Mouse (Mus musculus): ENCODE measurements around the gene Tmbim4. TPM values are rescaled to one million over a fixed set of nuclear protein-coding genes. Genes with fewer than 3 reads are reported as not detected.

The Tmbim4 gene
- polyA plus RNA-seq, 1 experiment from 2014 or later, result 241 TPM

DNA sequence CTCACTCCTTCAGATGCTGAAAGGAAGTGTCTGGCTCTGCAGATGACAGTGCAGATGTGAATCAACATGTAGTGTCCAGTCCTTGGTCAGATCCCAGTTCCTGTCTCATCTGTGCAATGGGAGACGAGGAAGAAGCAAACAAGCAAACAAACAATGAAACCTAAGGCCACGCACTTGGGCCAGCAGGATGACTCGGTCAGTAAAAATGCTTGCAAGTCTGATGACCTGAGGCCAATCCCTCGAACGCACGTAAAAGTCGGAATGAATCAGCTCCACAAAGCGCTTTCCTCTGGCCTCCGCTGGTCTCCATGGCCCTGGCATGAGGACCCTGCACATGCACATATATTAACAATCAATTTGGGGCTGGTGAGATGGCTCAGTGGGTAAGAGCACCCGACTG is 17.6 kb downstream of the Tmbim4 start:
- no peak for ATAC-seq
- no peaks in the 10 kb centered on the region for H3K4me1 ChIP-seq (replicated peaks; ENCODE audit: control insufficient read depth, insufficient read depth, low read length)
- H3K27ac ChIP-seq (ENCODE audit: low read depth, low read length), result no peak overlapping the region
- H3K9ac ChIP-seq (ENCODE audit: low read depth, low read length), result no peak overlapping the region
- no peak overlapping the region for H3K4me2 ChIP-seq (replicated peaks; ENCODE audit: low read depth)
- H3K27me3 ChIP-seq (replicated peaks; ENCODE audit: control insufficient read depth, insufficient read depth, low read length), result no peaks in the 10 kb centered on the region
- TF ChIP-seq CTCF (IDR thresholded peaks at IDR 0.05; ENCODE audit: low read depth), result no peak
- no peak overlapping the region for H3K4me3 ChIP-seq (ENCODE audit: low read depth, low read length)
- no peaks in the 10 kb centered on the region for H3K9me3 ChIP-seq (ENCODE audit: control insufficient read depth)
- WGBS, result 90% methylated on average over 10 of the region's 10 CpGs
- peaks cover 19% of the 10 kb centered on the region for H3K36me3 ChIP-seq (ENCODE audit: control insufficient read depth, insufficient read depth)

DNA sequence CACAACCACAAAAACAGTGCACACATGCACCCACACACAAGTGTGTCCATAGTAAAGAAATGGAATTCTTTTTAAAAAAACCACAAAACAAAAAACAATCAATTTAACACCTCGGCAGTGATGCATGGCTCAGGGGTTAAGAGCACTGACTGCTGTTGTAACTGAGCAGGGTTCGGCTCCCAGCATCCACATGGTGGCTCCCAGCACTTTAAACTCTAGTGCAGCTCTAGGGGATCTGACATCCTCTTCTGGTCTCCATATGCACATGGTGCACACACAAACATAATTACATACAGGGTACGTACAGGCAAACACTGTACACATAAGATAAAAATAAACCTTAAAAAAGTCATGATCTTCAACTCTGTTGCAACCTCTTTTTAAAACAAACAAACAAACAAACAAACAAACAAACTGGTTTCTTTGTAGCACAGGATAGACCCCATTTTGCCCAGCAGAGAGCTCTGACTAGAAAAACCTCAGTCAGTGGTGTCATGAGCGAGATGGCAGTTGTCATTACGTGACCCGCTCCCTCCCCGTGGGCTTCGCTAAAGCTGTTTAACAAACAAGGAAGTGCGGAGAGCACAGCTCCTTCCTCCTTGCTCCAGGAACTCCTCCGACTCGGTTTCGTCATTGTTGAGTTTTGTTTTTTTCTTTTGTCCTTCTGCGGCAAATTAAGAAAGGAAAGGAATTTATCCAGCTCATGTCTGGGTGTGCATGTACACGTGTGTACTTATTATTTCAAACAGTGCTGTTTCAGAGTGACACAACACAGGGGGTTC is 18.4 kb downstream of the Tmbim4 start:
- ATAC-seq, result 0 out of 2 replicates have a peak, but pooled peaks have one; percentile 47
- H3K27me3 ChIP-seq (replicated peaks; ENCODE audit: control insufficient read depth, insufficient read depth, low read length), result no peaks in the 10 kb centered on the region

DNA sequence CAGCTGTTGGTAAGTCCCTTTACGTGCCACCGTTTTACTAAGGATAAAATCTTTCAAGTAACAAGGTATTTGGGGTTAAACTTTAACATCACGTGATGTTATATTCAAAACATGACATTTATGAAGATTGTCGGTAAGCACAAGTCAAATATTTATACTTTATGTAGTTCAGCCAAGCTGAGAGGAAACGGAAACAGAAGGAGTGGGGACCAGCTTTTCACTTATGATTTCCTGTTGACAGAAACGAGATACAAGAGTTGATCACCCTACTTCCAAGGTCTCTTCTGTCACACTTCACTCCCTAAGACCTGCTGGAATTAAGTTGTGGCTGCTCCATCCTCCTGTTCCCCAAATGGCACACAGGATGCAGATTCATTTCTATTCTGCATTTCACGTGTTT is 19.4 kb downstream of the Tmbim4 start:
- ATAC-seq, result no peak
- no peaks in the 10 kb centered on the region for H3K4me1 ChIP-seq (replicated peaks; ENCODE audit: control insufficient read depth, insufficient read depth, low read length)

More for the DNA sequence above, 18.4 kb downstream of the Tmbim4 start:
- Histone ChIP-seq H3K27ac (ENCODE audit: low read depth, low read length) (no peak overlapping the region), H3K4me2 (replicated peaks; ENCODE audit: low read depth) (peak overlapping the region; percentile 35; the same call in 1 of the 2 replicates), H3K4me3 (ENCODE audit: low read depth, low read length) (no peak overlapping the region), H3K9me3 (ENCODE audit: control insufficient read depth) (no peaks in the 10 kb centered on the region), H3K4me1 (replicated peaks; ENCODE audit: control insufficient read depth, insufficient read depth, low read length) (no peaks in the 10 kb centered on the region), H3K9ac (ENCODE audit: low read depth, low read length) (no peak overlapping the region), H3K36me3 (ENCODE audit: control insufficient read depth, insufficient read depth) (peaks cover 23% of the 10 kb centered on the region)
- TF ChIP-seq CTCF (IDR thresholded peaks at IDR 0.05; ENCODE audit: low read depth), result no peak
- WGBS, result 71% methylated on average over 14 of the region's 14 CpGs

DNA sequence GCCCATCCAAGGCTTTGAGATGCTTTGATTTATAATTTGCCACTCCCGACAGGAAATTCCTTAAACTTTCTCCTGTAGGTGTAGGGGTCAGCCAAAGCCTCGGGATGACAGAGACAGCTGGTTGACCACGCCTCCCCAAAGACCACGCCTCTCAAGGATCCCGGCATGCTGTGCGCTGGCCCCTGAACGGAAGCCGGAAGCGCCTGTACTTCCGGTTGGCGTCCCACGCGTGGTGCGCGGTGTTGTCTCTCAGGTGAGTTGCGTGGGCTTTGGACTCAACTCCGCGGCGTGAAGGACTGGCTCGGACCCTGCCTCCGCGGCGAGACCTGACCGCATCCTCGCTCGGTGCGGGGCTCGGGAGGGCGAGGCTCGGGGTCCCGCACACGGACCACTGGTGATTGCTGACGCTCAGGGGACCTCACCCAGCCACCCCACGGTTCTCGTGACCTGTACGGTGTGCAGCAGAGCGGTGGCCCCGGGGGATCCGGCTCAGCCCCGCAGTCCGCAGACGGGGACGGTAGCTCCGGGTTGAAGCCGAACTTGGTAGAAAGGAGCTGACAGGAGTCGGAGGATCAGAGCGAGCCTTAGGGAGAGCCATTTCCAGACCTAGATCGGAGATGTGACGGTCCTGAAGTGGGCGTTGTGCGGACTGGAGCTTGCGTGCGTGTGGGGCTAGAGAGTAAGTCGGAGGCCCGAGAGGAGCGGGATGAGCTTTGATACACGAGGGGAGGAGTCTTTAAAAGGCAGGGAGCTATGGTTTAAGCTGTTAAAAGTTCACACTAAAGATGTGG is 25.7 kb downstream of the Tmbim4 start, which contains the start of gene Llph:
Llph (plus strand) TSS at position 200 of the 791 bp plus-strand sequence.
- Histone ChIP-seq H3K36me3 (ENCODE audit: control insufficient read depth, insufficient read depth) (peaks cover 24% of the 10 kb centered on the region), H3K4me2 (replicated peaks; ENCODE audit: low read depth) (peak within 1 kb of the TSS; percentile 80), H3K4me3 (ENCODE audit: low read depth, low read length) (peak within 1 kb of the TSS; percentile 98), H3K9me3 (ENCODE audit: control insufficient read depth) (no peaks in the 10 kb centered on the region), H3K27ac (ENCODE audit: low read depth, low read length) (peak within 1 kb of the TSS; percentile 82), H3K9ac (ENCODE audit: low read depth, low read length) (peak within 1 kb of the TSS; percentile 82), H3K4me1 (replicated peaks; ENCODE audit: control insufficient read depth, insufficient read depth, low read length) (no peaks in the 10 kb centered on the region), H3K27me3 (replicated peaks; ENCODE audit: control insufficient read depth, insufficient read depth, low read length) (no peaks in the 10 kb centered on the region)
- peak; percentile 91 for ATAC-seq
- no peak for TF ChIP-seq CTCF (IDR thresholded peaks at IDR 0.05; ENCODE audit: low read depth)
- under 1% methylated on average over 57 of the region's 57 CpGs for WGBS

More for the DNA sequence above, 19.4 kb downstream of the Tmbim4 start:
- H3K9me3 ChIP-seq (ENCODE audit: control insufficient read depth), result no peaks in the 10 kb centered on the region
- H3K9ac ChIP-seq (ENCODE audit: low read depth, low read length), result no peak overlapping the region
- H3K27ac ChIP-seq (ENCODE audit: low read depth, low read length), result no peak overlapping the region
- H3K4me3 ChIP-seq (ENCODE audit: low read depth, low read length), result no peak overlapping the region
- no peak overlapping the region for H3K4me2 ChIP-seq (replicated peaks; ENCODE audit: low read depth)
- H3K36me3 ChIP-seq (ENCODE audit: control insufficient read depth, insufficient read depth), result peaks cover 20% of the 10 kb centered on the region
- WGBS, result 56% methylated on average over 7 of the region's 7 CpGs
- H3K27me3 ChIP-seq (replicated peaks; ENCODE audit: control insufficient read depth, insufficient read depth, low read length), result no peaks in the 10 kb centered on the region
- TF ChIP-seq CTCF (IDR thresholded peaks at IDR 0.05; ENCODE audit: low read depth), result no peak

GRCm38 (mm10) chr10:120231718-120232117 is 30.3 kb downstream of the Tmbim4 start:
- Histone ChIP-seq H3K27me3 (replicated peaks; ENCODE audit: control insufficient read depth, insufficient read depth, low read length) (no peaks in the 10 kb centered on the region), H3K27ac (ENCODE audit: low read depth, low read length) (no peak overlapping the region), H3K4me1 (replicated peaks; ENCODE audit: control insufficient read depth, insufficient read depth, low read length) (no peaks in the 10 kb centered on the region), H3K9ac (ENCODE audit: low read depth, low read length) (no peak overlapping the region), H3K9me3 (ENCODE audit: control insufficient read depth) (no peaks in the 10 kb centered on the region), H3K4me2 (replicated peaks; ENCODE audit: low read depth) (no peak overlapping the region), H3K4me3 (ENCODE audit: low read depth, low read length) (no peak overlapping the region), H3K36me3 (ENCODE audit: control insufficient read depth, insufficient read depth) (peaks cover 21% of the 10 kb centered on the region)
- peak; percentile 84 for TF ChIP-seq CTCF (IDR thresholded peaks at IDR 0.05; ENCODE audit: low read depth)
- 35% methylated on average over 5 of the region's 5 CpGs for WGBS
- ATAC-seq, result no peak
